Mouse (Mus musculus) forebrain, embryonic 11.5 days (tissue): ENCODE measurements around the gene Rundc3a. TPM values are rescaled to one million over a fixed set of nuclear protein-coding genes. Genes with fewer than 3 reads are reported as not detected.

Experiments
- ATAC-seq: fragments of 200-750 bp; cut with Nextera tagmentation; replicated peaks from 2 replicates; pipeline ENCODE4 v1.8.0; 2017; ENCODE audit warnings: moderate TSS enrichment; ENCODE audit not compliant: low FRiP score
- DNase-seq: peaks from one replicate; pipeline ENCODE4 v3.0.0-alpha.2; 2017; ENCODE audit warnings: low spot score
- H3K27ac ChIP-seq: fragments of 300-500 bp; sonication (generic); 2 replicates; pipeline ENCODE4 v1.5.1; 2014; ENCODE audit warnings: low read depth, low read length
- H3K27me3 ChIP-seq: fragments of 300-500 bp; sonication (generic); 2 replicates; pipeline ENCODE4 v1.6.1; 2014; ENCODE audit warnings: mild to moderate bottlenecking, low read length, mixed read lengths; ENCODE audit not compliant: control insufficient read depth, insufficient read depth
- H3K36me3 ChIP-seq: fragments of 300-500 bp; sonication (generic); 2 replicates; pipeline ENCODE4 v1.6.1; 2014; ENCODE audit warnings: mild to moderate bottlenecking, low read length, moderate library complexity, mixed read lengths; ENCODE audit not compliant: control insufficient read depth, insufficient read depth
- H3K4me1 ChIP-seq: fragments of 300-500 bp; sonication (generic); replicated peaks from 2 replicates; pipeline ENCODE4 v1.6.1; 2014; ENCODE audit warnings: low read length, mixed read lengths; ENCODE audit not compliant: control insufficient read depth, insufficient read depth
- H3K4me2 ChIP-seq: fragments of 300-500 bp; sonication (generic); 2 replicates; pipeline ENCODE4 v1.6.1; 2014; ENCODE audit warnings: low read depth, mild to moderate bottlenecking, low read length, moderate library complexity, mixed read lengths; ENCODE audit not compliant: severe bottlenecking
- H3K4me3 ChIP-seq: fragments of 300-500 bp; sonication (generic); 2 replicates; pipeline ENCODE4 v1.5.1; 2014; ENCODE audit warnings: low read depth, low read length
- H3K9ac ChIP-seq: fragments of 300-500 bp; sonication (generic); 2 replicates; pipeline ENCODE4 v1.6.1; 2014; ENCODE audit warnings: low read length
- H3K9me3 ChIP-seq: fragments of 300-500 bp; sonication (generic); 2 replicates; pipeline ENCODE4 v1.6.1; 2016; ENCODE audit warnings: low read length, mixed read lengths; ENCODE audit not compliant: control insufficient read depth
- WGBS: fragments of 180-500 bp; shearing (Covaris S2); extraction: QIAGEN DNeasy Blood & Tissue Kit; methylation state at CpG from one replicate; pipeline ENCODE4 v1.1.7; 2014; 5-methylcytosine and 5-hydroxymethylcytosine counted together
- polyA plus RNA-seq: library from polyadenylated mRNA; unstranded; fragments of >200 nt; fragmentation: Nextera tagmentation; extraction: Ambion mirVana; gene quantifications from 2 replicates; pipeline ENCODE4 v1.2.1, GENCODE M21; 2014

The Rundc3a gene
- polyA plus RNA-seq, 1 experiment from 2014 or later: 35.4 TPM

GRCm38 (mm10) chr11:102400513-102401084, 7.4 kb downstream of the Rundc3a start:
- Histone ChIP-seq H3K4me2 (no peak overlapping the region), H3K4me1 (peaks cover 12% of the 10 kb centered on the region), H3K27ac (no peak overlapping the region), H3K36me3 (peaks cover 9% of the 10 kb centered on the region), H3K9me3 (no peaks in the 10 kb centered on the region), H3K4me3 (no peak overlapping the region), H3K27me3 (peaks cover 19% of the 10 kb centered on the region), H3K9ac (no peak overlapping the region)
- 33% methylated on average over 12 of the region's 12 CpGs for WGBS
- no peak for ATAC-seq
- DNase-seq: no peak

- WGBS: 74% methylated on average over 12 of the region's 12 CpGs
Measured at GRCm38 (mm10) chr11:102401898-102402500, 8.8 kb downstream of the Rundc3a start.

GRCm38 (mm10) chr11:102403657-102404056, 10.5 kb downstream of the Rundc3a start:
- peaks cover 15% of the 10 kb centered on the region for H3K27me3 ChIP-seq

More at GRCm38 (mm10) chr11:102401898-102402500, 8.8 kb downstream of the Rundc3a start:
- H3K9me3 ChIP-seq: no peaks in the 10 kb centered on the region
- no peak overlapping the region for H3K27ac ChIP-seq
- DNase-seq: no peak
- H3K36me3 ChIP-seq: peaks cover 9% of the 10 kb centered on the region
- peaks cover 16% of the 10 kb centered on the region for H3K4me1 ChIP-seq
- H3K27me3 ChIP-seq: peaks cover 19% of the 10 kb centered on the region
- H3K4me3 ChIP-seq: no peak overlapping the region
- no peak for ATAC-seq
- no peak overlapping the region for H3K9ac ChIP-seq
- no peak overlapping the region for H3K4me2 ChIP-seq

GRCm38 (mm10) chr11:102404161-102405010, 11.2 kb downstream of the Rundc3a start:
- Histone ChIP-seq H3K27ac (no peak overlapping the region), H3K9me3 (no peaks in the 10 kb centered on the region), H3K36me3 (peaks cover 9% of the 10 kb centered on the region), H3K4me2 (no peak overlapping the region), H3K4me1 (peaks cover 16% of the 10 kb centered on the region), H3K27me3 (peaks cover 11% of the 10 kb centered on the region), H3K4me3 (no peak overlapping the region), H3K9ac (no peak overlapping the region)
- 79% methylated on average over 18 of the region's 18 CpGs for WGBS
- ATAC-seq (no peak), DNase-seq (no peak)

More at GRCm38 (mm10) chr11:102403657-102404056, 10.5 kb downstream of the Rundc3a start:
- H3K9ac ChIP-seq: no peak overlapping the region
- H3K4me2 ChIP-seq: no peak overlapping the region
- H3K27ac ChIP-seq: no peak overlapping the region
- peaks cover 9% of the 10 kb centered on the region for H3K36me3 ChIP-seq
- H3K4me1 ChIP-seq: peaks cover 16% of the 10 kb centered on the region
- WGBS: 97% methylated on average over 11 of the region's 11 CpGs
- ATAC-seq (no peak), DNase-seq (no peak)
- H3K4me3 ChIP-seq: no peak overlapping the region
- no peaks in the 10 kb centered on the region for H3K9me3 ChIP-seq

- 89% methylated on average over 11 of the region's 11 CpGs for WGBS
- Histone ChIP-seq H3K9ac (peak overlapping the region; percentile 89; the same call in 1 of the 2 replicates), H3K9me3 (no peaks in the 10 kb centered on the region), H3K4me3 (peak overlapping the region; percentile 77; the same call in 1 of the 2 replicates), H3K27me3 (peaks cover under 1% of the 10 kb centered on the region; the same call in 1 of the 2 replicates), H3K27ac (no peak overlapping the region), H3K4me1 (peaks cover 13% of the 10 kb centered on the region), H3K36me3 (peaks cover 9% of the 10 kb centered on the region), H3K4me2 (peak overlapping the region; percentile 82; the same call in 1 of the 2 replicates)
- ATAC-seq (no peak), DNase-seq (no peak)
Measured at GRCm38 (mm10) chr11:102405544-102406285, 12.5 kb downstream of the Rundc3a start.

- Histone ChIP-seq H3K9me3 (no peaks in the 10 kb centered on the region), H3K27me3 (no peaks in the 10 kb centered on the region), H3K4me3 (peak overlapping the region; percentile 77), H3K36me3 (peaks cover 9% of the 10 kb centered on the region), H3K9ac (peak overlapping the region; percentile 89), H3K27ac (no peak overlapping the region), H3K4me1 (peaks cover 13% of the 10 kb centered on the region), H3K4me2 (peak overlapping the region; percentile 82)
- DNase-seq: no peak
- WGBS: 13% methylated on average over 3 of the region's 3 CpGs
- ATAC-seq: no peak
Measured at GRCm38 (mm10) chr11:102406401-102406800, 13.2 kb downstream of the Rundc3a start.

- peaks cover 13% of the 10 kb centered on the region for H3K4me1 ChIP-seq
- ATAC-seq: peak; percentile 69
Measured at GRCm38 (mm10) chr11:102406900-102407833, 14.0 kb downstream of the Rundc3a start.

More at GRCm38 (mm10) chr11:102406900-102407833, 14.0 kb downstream of the Rundc3a start:
- Histone ChIP-seq H3K4me3 (peak overlapping the region; percentile 77), H3K9me3 (no peaks in the 10 kb centered on the region), H3K9ac (peak overlapping the region; percentile 89), H3K4me2 (peak overlapping the region; percentile 82), H3K27me3 (no peaks in the 10 kb centered on the region), H3K27ac (peak overlapping the region; percentile 76), H3K36me3 (peaks cover 9% of the 10 kb centered on the region)
- peak; percentile 97 for DNase-seq
- under 1% methylated on average over 61 of the region's 85 CpGs for WGBS
